Mouse (Mus musculus): ENCODE measurements around the gene Nell1.

DNA sequence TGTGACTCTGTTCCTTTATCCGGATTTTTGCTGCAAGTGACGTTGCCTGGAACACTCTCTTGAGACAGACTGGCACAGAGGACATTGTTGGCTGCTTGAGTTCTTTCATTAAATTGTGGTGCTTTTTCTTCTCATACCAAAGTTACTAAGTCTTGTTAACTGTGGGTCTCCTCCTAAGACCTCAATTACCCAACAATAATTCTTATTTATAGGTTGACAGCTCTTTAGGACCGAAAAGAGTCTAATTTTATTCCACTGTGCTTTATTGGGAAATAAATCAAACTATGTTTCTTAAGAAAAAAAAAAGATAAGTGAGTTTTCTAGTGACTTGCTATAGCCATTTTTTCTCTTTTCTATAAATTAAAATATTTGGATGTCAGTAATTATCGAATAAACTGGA, 472.7 kb downstream of the Nell1 start:
- TF ChIP-seq POLR2A (IDR thresholded peaks at IDR 0.05; ENCODE audit: borderline replicate concordance, extremely low read depth, low read depth, low read length) (no peak), CTCF (IDR thresholded peaks at IDR 0.05; ENCODE audit: insufficient read depth, low read length) (no peak)

Data from lung, adult 2 months (tissue).